Mouse (Mus musculus): ENCODE measurements at regions not wholly inside any gene's neighbourhood (a gene's known extent, or its start where the extent isn't known, plus 50 kb on each side); places are given as distances from the start of the nearest gene placed in this dataset.

DNA sequence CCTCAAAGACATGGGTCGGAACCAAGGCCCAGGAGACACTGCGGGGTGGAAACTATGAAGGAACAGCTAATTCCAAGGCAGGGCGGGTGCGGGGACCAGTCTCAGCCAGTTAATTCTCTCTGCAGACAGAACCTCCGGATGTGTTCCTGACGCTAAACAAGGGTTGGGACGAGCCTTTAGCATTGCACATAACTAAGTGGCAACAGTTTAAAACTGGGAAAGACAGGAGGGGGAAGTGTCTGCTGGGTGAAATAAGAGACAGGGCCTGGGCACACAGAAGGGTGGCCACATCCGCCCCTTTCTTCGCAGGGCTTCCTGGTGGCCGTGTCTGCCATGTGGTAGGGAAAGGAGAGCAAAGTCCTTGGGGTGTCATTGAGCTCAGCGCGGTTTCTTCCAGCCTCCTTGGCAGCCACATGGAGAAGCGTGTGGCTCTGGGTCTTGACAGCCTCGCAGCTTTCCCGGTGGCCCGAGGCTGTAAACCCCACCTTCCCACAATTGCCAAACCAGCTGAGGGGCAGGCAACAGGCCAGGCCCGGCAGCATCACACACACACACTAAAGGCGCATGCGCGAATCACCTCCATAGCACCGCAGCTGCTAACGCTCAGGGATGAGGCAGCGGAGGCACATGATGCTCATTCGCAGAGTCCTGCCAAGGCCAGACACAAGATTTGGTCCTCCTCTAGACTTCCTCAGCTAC, 95.8 kb downstream of the Cpn2 start:
- TF ChIP-seq POLR2A (IDR thresholded peaks at IDR 0.05; ENCODE audit: insufficient read depth, low read depth, low read length) (no peak), CTCF (IDR thresholded peaks at IDR 0.05; ENCODE audit: insufficient read depth, low read depth, low read length) (no peak)
